Mouse (Mus musculus): ENCODE results near the gene Scpep1. TPM values are rescaled to one million over a fixed set of nuclear protein-coding genes. Genes with fewer than 3 reads are reported as not detected.
"Not testable (repeated sequence)": the region's sequence is repeated elsewhere in the genome, so short reads cannot be mapped to it uniquely, and the experiment has no call there.

Gene Scpep1
- polyA plus RNA-seq, 1 experiment from 2014 or later, result 80.8 TPM

DNA sequence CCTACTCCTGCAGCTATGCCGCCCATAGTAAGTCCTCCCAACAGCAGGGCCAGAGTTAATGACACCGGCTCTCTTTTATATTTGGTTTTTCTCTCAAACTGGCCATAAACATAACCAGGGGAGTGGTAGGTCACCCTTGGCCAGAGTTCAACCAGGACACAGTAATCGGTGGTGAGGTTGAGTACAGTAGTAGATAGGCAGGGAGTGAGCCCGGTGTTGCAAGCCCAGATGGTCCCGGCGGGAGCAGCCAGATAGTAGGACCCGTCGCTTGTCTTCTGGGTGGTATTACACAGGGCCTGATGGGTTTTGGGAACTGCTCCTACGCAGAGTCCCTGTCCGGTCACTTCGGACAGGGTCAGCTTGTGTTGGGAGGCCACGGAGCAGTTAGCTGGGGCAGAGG, 63.8 kb downstream of the Scpep1 start:
- not testable (repeated sequence) for H3K27me3 ChIP-seq; H3K9ac ChIP-seq; H3K4me3 ChIP-seq; ATAC-seq (ENCODE audit: low FRiP score, low read depth); H3K36me3 ChIP-seq; H3K4me2 ChIP-seq (replicated peaks); H3K27ac ChIP-seq; H3K9me3 ChIP-seq; H3K4me1 ChIP-seq
- 95% methylated on average over 8 of the region's 12 CpGs for WGBS

DNA sequence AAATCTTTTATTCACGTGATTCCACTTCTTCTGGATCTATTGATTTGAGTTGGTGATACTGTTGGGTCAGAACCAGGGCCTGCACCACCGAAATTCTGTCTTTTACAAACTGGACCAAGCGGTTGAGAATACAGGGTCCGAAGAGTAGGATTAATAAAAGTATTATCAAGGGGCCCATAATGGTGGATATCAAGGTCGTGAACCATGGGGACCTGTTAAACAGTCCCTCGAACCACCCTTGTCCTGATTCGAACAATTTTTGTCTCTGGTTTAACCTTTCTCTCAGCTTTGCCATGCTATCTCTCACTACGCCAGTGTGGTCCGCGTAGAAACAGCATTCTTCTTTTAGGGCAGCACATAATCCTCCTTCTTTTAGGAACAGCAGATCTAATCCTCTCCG, 64.4 kb downstream of the Scpep1 start:
- H3K4me1 ChIP-seq; ATAC-seq (ENCODE audit: low FRiP score, low read depth); H3K27ac ChIP-seq; H3K27me3 ChIP-seq; H3K4me3 ChIP-seq; H3K36me3 ChIP-seq; H3K9me3 ChIP-seq; H3K4me2 ChIP-seq (replicated peaks); H3K9ac ChIP-seq: not testable (repeated sequence)
- WGBS, result 92% methylated on average over 8 of the region's 11 CpGs

DNA sequence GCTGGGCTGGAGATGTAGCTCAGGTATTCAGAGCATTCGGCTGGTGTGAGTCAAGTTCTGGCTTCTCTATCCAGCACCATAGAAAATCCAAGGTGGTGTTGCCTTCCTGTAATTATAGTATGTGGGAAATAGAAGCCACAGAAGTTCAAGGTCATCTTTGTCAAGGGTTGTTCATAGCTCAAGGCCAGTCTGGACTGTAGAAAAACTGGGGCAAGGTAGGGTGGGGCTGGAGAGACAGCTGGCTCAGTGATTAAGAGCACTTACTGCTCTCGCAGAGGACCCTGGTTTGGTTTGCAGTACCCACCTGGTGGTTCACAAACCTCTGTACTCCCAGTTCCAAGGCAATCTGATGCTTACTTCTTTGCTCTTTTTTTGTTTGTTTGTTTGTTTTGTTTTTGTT, 66.3 kb downstream of the Scpep1 start:
- Histone ChIP-seq H3K36me3 (no peaks in the 10 kb centered on the region), H3K27ac (no peak overlapping the region), H3K9ac (no peak overlapping the region), H3K4me1 (no peaks in the 10 kb centered on the region), H3K4me2 (replicated peaks) (no peak overlapping the region), H3K27me3 (no peaks in the 10 kb centered on the region), H3K4me3 (no peak overlapping the region), H3K9me3 (no peaks in the 10 kb centered on the region)
- WGBS, result 84% methylated on average over 2 of the region's 2 CpGs
- no peak for ATAC-seq (ENCODE audit: low FRiP score, low read depth)

DNA sequence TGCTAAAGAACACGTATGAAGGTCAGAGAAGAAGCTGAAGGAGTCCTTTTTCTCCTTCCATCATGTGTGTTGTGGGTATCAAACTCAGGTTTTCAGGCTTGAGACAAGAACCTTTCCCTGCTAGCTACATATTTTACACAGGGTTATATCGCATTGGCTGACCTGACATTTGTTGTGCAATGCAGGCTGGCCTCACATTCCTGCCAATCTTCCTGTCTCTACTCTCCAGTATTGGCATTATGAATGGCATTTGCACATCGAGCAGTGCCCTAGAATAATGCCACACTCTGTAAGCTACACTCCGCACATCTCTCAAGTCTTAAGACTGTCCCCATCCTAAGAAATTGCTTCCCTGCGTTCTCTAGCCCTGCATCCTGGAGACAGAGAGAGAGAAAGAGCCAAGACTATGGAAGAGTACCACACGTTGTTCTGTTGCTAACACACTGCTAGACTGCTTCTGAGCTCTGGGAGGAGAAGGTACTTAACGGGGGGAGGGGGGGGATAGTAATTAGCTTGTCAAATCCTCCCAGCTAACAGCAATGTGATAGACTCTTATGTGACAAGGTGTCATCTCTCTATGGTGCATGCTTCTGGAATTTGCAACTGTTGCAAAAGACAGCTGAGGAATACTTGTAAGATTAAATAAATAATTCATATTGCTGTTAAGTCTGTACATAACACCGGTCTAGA, 70.7 kb downstream of the Scpep1 start:
- H3K9ac ChIP-seq, result no peak overlapping the region
- no peak overlapping the region for H3K4me2 ChIP-seq (replicated peaks)
- H3K9me3 ChIP-seq, result no peaks in the 10 kb centered on the region
- 73% methylated on average over 8 of the region's 8 CpGs for WGBS
- ATAC-seq (ENCODE audit: low FRiP score, low read depth), result no peak
- no peaks in the 10 kb centered on the region for H3K4me1 ChIP-seq
- H3K4me3 ChIP-seq, result no peak overlapping the region
- no peak overlapping the region for H3K27ac ChIP-seq
- no peaks in the 10 kb centered on the region for H3K36me3 ChIP-seq
- H3K27me3 ChIP-seq, result no peaks in the 10 kb centered on the region

DNA sequence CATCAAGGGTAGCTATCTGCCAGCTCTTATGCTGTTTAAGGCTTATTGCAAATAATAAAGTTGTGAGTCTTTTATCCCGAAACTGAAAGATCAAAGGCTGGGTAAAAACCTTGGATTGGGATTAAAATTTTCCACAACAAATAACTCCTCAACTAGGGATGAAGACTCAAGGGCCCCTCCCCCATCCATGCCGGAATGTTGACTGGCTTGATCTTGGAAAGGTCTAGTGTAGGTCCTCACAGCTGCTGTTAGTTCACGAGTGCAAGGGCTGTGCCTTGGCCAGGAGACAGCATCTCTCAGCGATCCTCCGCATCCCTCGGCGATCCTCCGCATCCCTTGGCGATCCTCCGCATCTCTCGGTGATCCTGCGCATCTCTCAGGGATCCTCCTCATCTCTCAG, 77.3 kb downstream of the Scpep1 start:
- no peak overlapping the region for H3K4me2 ChIP-seq (replicated peaks)
- 79% methylated on average over 12 of the region's 12 CpGs for WGBS
- H3K27ac ChIP-seq, result no peak overlapping the region
- no peaks in the 10 kb centered on the region for H3K36me3 ChIP-seq
- no peak overlapping the region for H3K9ac ChIP-seq
- no peak for ATAC-seq (ENCODE audit: low FRiP score, low read depth)
- H3K9me3 ChIP-seq, result no peaks in the 10 kb centered on the region
- no peak overlapping the region for H3K4me3 ChIP-seq
- H3K27me3 ChIP-seq, result peaks cover 17% of the 10 kb centered on the region
- peaks cover 8% of the 10 kb centered on the region for H3K4me1 ChIP-seq

Other genes starting within 250 kb of the Scpep1 start
- gene Msi2, start 237.0 kb downstream of the Scpep1 start, polyA plus RNA-seq (2015; fragmentation: Nextera tagmentation; extraction: Ambion mirVana), result 21.1 and 21.3 TPM in 2 replicates
- gene Akap1, start 90.9 kb downstream of the Scpep1 start, polyA plus RNA-seq (2015; fragmentation: Nextera tagmentation; extraction: Ambion mirVana), result 16.2 and 16.9 TPM in 2 replicates
- gene Elobl, start 11.5 kb upstream of the Scpep1 start, polyA plus RNA-seq (2015; fragmentation: Nextera tagmentation; extraction: Ambion mirVana), result not detected in 2 replicates
- 22.6 and 24.1 TPM in 2 replicates for gene Coil, start 14.8 kb upstream of the Scpep1 start, polyA plus RNA-seq (2015; fragmentation: Nextera tagmentation; extraction: Ambion mirVana)
- gene Trim25, start 43.9 kb upstream of the Scpep1 start, polyA plus RNA-seq (2015; fragmentation: Nextera tagmentation; extraction: Ambion mirVana), result 5.4 and 6.7 TPM in 2 replicates
- gene Dgke, start 111.4 kb upstream of the Scpep1 start, polyA plus RNA-seq (2015; fragmentation: Nextera tagmentation; extraction: Ambion mirVana), result 4.3 and 4.5 TPM in 2 replicates
- gene Gm525, start 118.4 kb upstream of the Scpep1 start, polyA plus RNA-seq (2015; fragmentation: Nextera tagmentation; extraction: Ambion mirVana), result 1.1 and 1.6 TPM in 2 replicates

All from limb, embryonic 13.5 days (tissue).